Comparison of ENCODE assay signal across 28 mouse cellular contexts in the genomic region with DNA sequence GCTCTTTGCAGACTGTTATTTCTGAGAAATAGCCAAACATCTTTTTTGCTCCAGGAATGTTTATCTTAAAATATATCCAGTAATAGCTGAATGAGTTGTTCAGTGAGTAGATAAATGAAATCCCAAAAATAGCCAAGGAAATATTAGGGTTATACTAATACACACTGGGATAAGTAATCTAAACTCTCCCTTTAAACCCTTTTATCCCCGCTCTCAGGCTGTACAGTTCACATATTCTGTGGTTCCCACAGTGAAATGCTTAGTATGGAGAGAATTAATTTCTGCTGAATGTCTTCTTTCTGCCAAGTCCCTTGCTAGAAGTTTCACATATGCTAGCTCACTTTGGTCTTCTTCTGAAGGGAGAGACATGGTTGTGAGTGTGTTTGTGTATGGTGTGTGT.
DNase-seq lines count a peak whose midpoint lies in the region; ATAC-seq and TF ChIP-seq lines count a peak whose summit lies in the region.
"Had no signal": no experiment of that assay in that cellular context is flagged by ENCODE, and none has a peak within 500 bp of the region (broad histone marks: within the 10 kb centered on the region; RNA-seq: fewer than 3 reads in every experiment).

No protein-coding gene starts in this region.

- H3K36me3 ChIP-seq in intestine, embryonic 15.5 days, result no peaks in the 10 kb centered on the region
- no peaks in the 10 kb centered on the region for H3K36me3 ChIP-seq in intestine, postnatal 0 days (ENCODE audit: control insufficient read depth, insufficient read depth)
- no peaks in the 10 kb centered on the region for H3K36me3 ChIP-seq in lung, embryonic 15.5 days
- H3K36me3 ChIP-seq in stomach, embryonic 14.5 days (ENCODE audit: control insufficient read depth, insufficient read depth, low read length), result no peaks in the 10 kb centered on the region
- H3K36me3 ChIP-seq in stomach, postnatal 0 days (ENCODE audit: control insufficient read depth, insufficient read depth, low read length), result no peaks in the 10 kb centered on the region
- H3K36me3 ChIP-seq: embryonic facial prominence, embryonic 12.5 days; forebrain, embryonic 12.5 days; forebrain, embryonic 15.5 days; G1E; heart, embryonic 12.5 days; heart, embryonic 15.5 days; hindbrain, embryonic 10.5 days had no signal

- whole genome bisulfite sequencing in intestine, embryonic 15.5 days, result 44% methylated on average over 1 of the region's 1 CpGs
- WGBS in intestine, postnatal 0 days, result 42% methylated on average over 1 of the region's 1 CpGs
- WGBS in lung, embryonic 15.5 days, result 24% methylated on average over 1 of the region's 1 CpGs
- WGBS in stomach, embryonic 14.5 days, result 34% methylated on average over 1 of the region's 1 CpGs
- 56% methylated on average over 1 of the region's 1 CpGs for WGBS in stomach, postnatal 0 days

- no peaks in the 10 kb centered on the region for H3K4me1 ChIP-seq in intestine, embryonic 15.5 days (replicated peaks)
- H3K4me1 ChIP-seq in intestine, postnatal 0 days (replicated peaks; ENCODE audit: control insufficient read depth, insufficient read depth, low read length), result no peaks in the 10 kb centered on the region
- H3K4me1 ChIP-seq in lung, embryonic 15.5 days, result 0 out of 2 replicates have a peak, but pooled peaks cover 5% of the 10 kb centered on the region
- H3K4me1 ChIP-seq in stomach, embryonic 14.5 days (ENCODE audit: control insufficient read depth, insufficient read depth, low read length), result peaks cover 4% of the 10 kb centered on the region
- no peaks in the 10 kb centered on the region for H3K4me1 ChIP-seq in stomach, postnatal 0 days (replicated peaks; ENCODE audit: control insufficient read depth, insufficient read depth)
- H3K4me1 ChIP-seq: forebrain, embryonic 12.5 days; forebrain, embryonic 15.5 days; heart, embryonic 12.5 days; heart, embryonic 15.5 days had no signal

- no peak for DNase-seq in lung, postnatal 25 days (ENCODE audit: low spot score)
- no peak for DNase-seq in stomach, postnatal 0 days (ENCODE audit: low spot score)
- DNase-seq in urinary bladder, adult 2 months (ENCODE audit: low spot score), result no peak
- DNase-seq: adrenal gland, postnatal 10 days; adrenal gland, postnatal 36 days; B cell, adult 2 months; cerebellum, adult 18-20 months; cerebellum, adult 9-10 months; cerebellum, postnatal 14 days; gastrocnemius, postnatal 25 days; heart, adult 18-20 months; heart, postnatal 10 days; heart, postnatal 36 days had no signal

- TF ChIP-seq EP300 in stomach, postnatal 0 days (optimal IDR thresholded peaks at IDR 0.05), result no peak

- TF ChIP-seq CTCF in intestine, postnatal 0 days (IDR thresholded peaks at IDR 0.05; ENCODE audit: low read depth), result no peak
- no peak for TF ChIP-seq CTCF in stomach, postnatal 0 days (IDR thresholded peaks at IDR 0.05; ENCODE audit: low read depth)

- no peak overlapping the region for H3K27ac ChIP-seq in intestine, embryonic 15.5 days
- no peak overlapping the region for H3K27ac ChIP-seq in intestine, postnatal 0 days (ENCODE audit: low read depth, low read length)
- H3K27ac ChIP-seq in lung, embryonic 15.5 days, result 0 out of 2 replicates have a peak overlapping the region, but pooled peaks have one; percentile 31
- H3K27ac ChIP-seq in stomach, embryonic 14.5 days (ENCODE audit: low read length), result no peak overlapping the region; the same call in 1 of the 2 replicates
- H3K27ac ChIP-seq in stomach, postnatal 0 days (replicated peaks), result no peak overlapping the region
- H3K27ac ChIP-seq: embryonic facial prominence, embryonic 12.5 days; forebrain, embryonic 12.5 days; forebrain, embryonic 15.5 days; heart, embryonic 15.5 days; hindbrain, embryonic 10.5 days; hindbrain, embryonic 14.5 days had no signal

- no peaks in the 10 kb centered on the region for H3K27me3 ChIP-seq in intestine, embryonic 15.5 days (replicated peaks)
- H3K27me3 ChIP-seq in intestine, postnatal 0 days (replicated peaks; ENCODE audit: control insufficient read depth, insufficient read depth, low read length), result no peaks in the 10 kb centered on the region
- H3K27me3 ChIP-seq in lung, embryonic 15.5 days, result no peaks in the 10 kb centered on the region
- no peaks in the 10 kb centered on the region for H3K27me3 ChIP-seq in stomach, embryonic 14.5 days (ENCODE audit: control insufficient read depth, insufficient read depth, low read length)
- no peaks in the 10 kb centered on the region for H3K27me3 ChIP-seq in stomach, postnatal 0 days (ENCODE audit: control insufficient read depth, insufficient read depth, low read length)
- H3K27me3 ChIP-seq: CH12.LX; embryonic facial prominence, embryonic 12.5 days; forebrain, embryonic 12.5 days; forebrain, embryonic 15.5 days; heart, embryonic 12.5 days; heart, embryonic 15.5 days; Patski had no signal

- H3K9ac ChIP-seq in intestine, embryonic 15.5 days, result no peak overlapping the region
- no peak overlapping the region for H3K9ac ChIP-seq in intestine, postnatal 0 days (ENCODE audit: low read depth, low read length)
- no peak overlapping the region for H3K9ac ChIP-seq in lung, embryonic 15.5 days
- H3K9ac ChIP-seq in stomach, embryonic 14.5 days (replicated peaks; ENCODE audit: low read depth, low read length), result no peak overlapping the region
- no peak overlapping the region for H3K9ac ChIP-seq in stomach, postnatal 0 days (ENCODE audit: low read length)
- H3K9ac ChIP-seq: embryonic facial prominence, embryonic 12.5 days; forebrain, embryonic 12.5 days; forebrain, embryonic 15.5 days; heart, embryonic 12.5 days; heart, embryonic 15.5 days; hindbrain, embryonic 14.5 days had no signal

- H3K4me2 ChIP-seq in intestine, embryonic 15.5 days (replicated peaks), result no peak overlapping the region
- no peak overlapping the region for H3K4me2 ChIP-seq in intestine, postnatal 0 days (replicated peaks; ENCODE audit: low read depth)
- no peak overlapping the region for H3K4me2 ChIP-seq in lung, embryonic 15.5 days
- H3K4me2 ChIP-seq in stomach, embryonic 14.5 days (replicated peaks; ENCODE audit: low read depth, low read length), result no peak overlapping the region
- no peak overlapping the region for H3K4me2 ChIP-seq in stomach, postnatal 0 days (replicated peaks; ENCODE audit: low read depth)
- H3K4me2 ChIP-seq: embryonic facial prominence, embryonic 12.5 days; forebrain, embryonic 12.5 days; forebrain, embryonic 15.5 days; heart, embryonic 12.5 days; heart, embryonic 15.5 days; hindbrain, embryonic 14.5 days had no signal

- H3K9me3 ChIP-seq in intestine, embryonic 15.5 days, result no peaks in the 10 kb centered on the region
- no peaks in the 10 kb centered on the region for H3K9me3 ChIP-seq in intestine, postnatal 0 days (ENCODE audit: control insufficient read depth)
- no peaks in the 10 kb centered on the region for H3K9me3 ChIP-seq in lung, embryonic 15.5 days
- no peaks in the 10 kb centered on the region for H3K9me3 ChIP-seq in stomach, embryonic 14.5 days (ENCODE audit: control insufficient read depth, low read depth, low read length)
- no peaks in the 10 kb centered on the region for H3K9me3 ChIP-seq in stomach, postnatal 0 days (ENCODE audit: control insufficient read depth, low read length)
- H3K9me3 ChIP-seq: embryonic facial prominence, embryonic 12.5 days; forebrain, embryonic 12.5 days; forebrain, embryonic 15.5 days; G1E; heart, embryonic 12.5 days; heart, embryonic 15.5 days; hindbrain, embryonic 10.5 days had no signal

- H3K4me3 ChIP-seq in intestine, embryonic 15.5 days (replicated peaks), result no peak overlapping the region
- H3K4me3 ChIP-seq in intestine, postnatal 0 days (ENCODE audit: low read depth, low read length), result no peak overlapping the region
- H3K4me3 ChIP-seq in lung, embryonic 15.5 days, result no peak overlapping the region
- no peak overlapping the region for H3K4me3 ChIP-seq in stomach, embryonic 14.5 days (ENCODE audit: low read depth, low read length)
- no peak overlapping the region for H3K4me3 ChIP-seq in stomach, postnatal 0 days (ENCODE audit: low read depth, low read length)
- H3K4me3 ChIP-seq: embryonic facial prominence, embryonic 12.5 days; erythroblast, embryonic 14.5 days; forebrain, embryonic 12.5 days; forebrain, embryonic 15.5 days; heart, embryonic 12.5 days; heart, embryonic 15.5 days; hindbrain, embryonic 10.5 days had no signal

- peak; percentile 84 for ATAC-seq in intestine, embryonic 15.5 days
- ATAC-seq in intestine, postnatal 0 days, result no peak
- peak; percentile 85; the same call in 1 of the 2 replicates for ATAC-seq in lung, embryonic 15.5 days (ENCODE audit: borderline replicate concordance, extremely low read depth, low FRiP score, low TSS enrichment)
- peak; percentile 59; the same call in 1 of the 2 replicates for ATAC-seq in stomach, embryonic 14.5 days (ENCODE audit: insufficient number of reproducible peaks, insufficient read depth, low FRiP score, low read depth)
- ATAC-seq in stomach, postnatal 0 days (ENCODE audit: low FRiP score, low TSS enrichment), result no peak
- ATAC-seq: forebrain, embryonic 15.5 days; Patski had no signal

Comparison
In these comparisons a context has a peak if more than half of its experiments do, and no peak if none do; other contexts are left out.
1. ATAC-seq: peak in intestine, embryonic 15.5 days (single experiment), lung, embryonic 15.5 days (single experiment) and stomach, embryonic 14.5 days (single experiment); none in intestine, postnatal 0 days (single experiment) and stomach, postnatal 0 days (single experiment).